Mouse (Mus musculus): Measurements from ENCODE around the gene Cacna1e.

GRCm38 (mm10) chr1:154843427-154843826 lies 40.9 kb downstream of the Cacna1e start:
- TF ChIP-seq CTCF (IDR thresholded peaks at IDR 0.05; ENCODE audit: low read depth) (no peak), EP300 (optimal IDR thresholded peaks at IDR 0.05) (no peak)
